Mouse (Mus musculus) liver, postnatal 0 days (tissue): ENCODE data around the gene Gpnmb.

Experiments used
- CTCF ChIP-seq: sonication (generic); IDR thresholded peaks from 2 replicates; pipeline ENCODE4 v1.5.1; 2016; ENCODE audit warnings: antibody characterized with exemption, low read depth
- EP300 ChIP-seq: IDR thresholded peaks from 2 replicates; pipeline ENCODE4 v1.6.1; 2016; ENCODE audit warnings: antibody characterized with exemption, low read depth, mild to moderate bottlenecking

DNA sequence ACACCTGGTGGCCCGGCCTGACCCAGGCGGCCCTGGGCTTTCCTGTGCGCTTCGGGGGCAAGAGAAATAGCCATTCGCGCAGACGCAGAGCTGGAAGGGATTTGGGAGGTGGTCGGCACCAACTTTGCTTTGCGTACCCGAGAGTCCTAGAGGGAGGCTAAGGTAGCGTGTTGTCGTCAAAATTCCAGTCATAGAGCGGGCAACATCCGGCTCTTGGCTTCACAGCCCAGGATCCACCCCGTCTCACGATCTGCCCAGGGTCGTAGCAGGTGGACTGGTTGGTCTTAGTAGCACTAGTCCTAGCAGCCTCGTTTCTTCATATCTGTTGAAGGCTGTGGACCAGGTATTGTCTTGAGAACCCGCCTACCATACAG, 37.8 kb downstream of the Gpnmb start:
- TF ChIP-seq CTCF (no peak), EP300 (no peak)
